ENCODE assay signal across 8 mouse cellular contexts in genomic region chr4:139821491-139822160, GRCm38 (mm10). TPM values are rescaled to one million over a fixed set of nuclear protein-coding genes. Genes with fewer than 3 reads are reported as not detected.
DNase-seq lines count a peak whose midpoint lies in the region; ATAC-seq lines count a peak whose summit lies in the region.

No protein-coding gene starts in this region.

- DNase-seq in adrenal gland, postnatal 10 days = peak; percentile 35
- no peak for DNase-seq in adrenal gland, adult 8-10 months
- peak; percentile 77 for DNase-seq in ES-CJ7 (ENCODE audit: low read depth, low spot score)
- no peak for DNase-seq in frontal cortex, postnatal 36 days (ENCODE audit: low spot score in 2 of 2)
- DNase-seq in urinary bladder, postnatal 14 days (ENCODE audit: low spot score) = no peak

- no peaks in the 10 kb centered on the region for H3K9me3 ChIP-seq in limb, embryonic 13.5 days
- no peaks in the 10 kb centered on the region for H3K9me3 ChIP-seq in stomach, embryonic 15.5 days

- H3K27ac ChIP-seq in limb, embryonic 13.5 days = no peak overlapping the region
- H3K27ac ChIP-seq in stomach, embryonic 15.5 days = no peak overlapping the region

- H3K4me1 ChIP-seq in limb, embryonic 13.5 days = peaks cover 28% of the 10 kb centered on the region
- H3K4me1 ChIP-seq in stomach, embryonic 15.5 days = peaks cover 13% of the 10 kb centered on the region

- peak overlapping the region; percentile 35 for H3K4me3 ChIP-seq in limb, embryonic 13.5 days
- H3K4me3 ChIP-seq in stomach, embryonic 15.5 days (replicated peaks) = peak overlapping the region; percentile 27

- under 1% methylated on average over 64 of the region's 65 CpGs for WGBS in limb, embryonic 13.5 days
- under 1% methylated on average over 62 of the region's 65 CpGs for WGBS in stomach, embryonic 15.5 days

- ATAC-seq in granulocyte monocyte progenitor cell, adult 5-6 weeks (replicated peaks; ENCODE audit: poor library complexity, severe bottlenecking) = 0 out of 2 replicates have a peak, but pooled peaks have one; percentile 17
- ATAC-seq in limb, embryonic 13.5 days (ENCODE audit: low FRiP score, low read depth) = peak; percentile 13; the same call in 1 of the 2 replicates
- no peak for ATAC-seq in stomach, embryonic 15.5 days (ENCODE audit: insufficient read depth, low FRiP score, low read depth)

- H3K4me2 ChIP-seq in limb, embryonic 13.5 days (replicated peaks) = peak overlapping the region; percentile 59
- peak overlapping the region; percentile 53 for H3K4me2 ChIP-seq in stomach, embryonic 15.5 days

- peaks cover 100% of the 10 kb centered on the region for H3K27me3 ChIP-seq in limb, embryonic 13.5 days
- H3K27me3 ChIP-seq in stomach, embryonic 15.5 days (replicated peaks) = peaks cover 94% of the 10 kb centered on the region

- peak overlapping the region; percentile 54; the same call in 1 of the 2 replicates for H3K9ac ChIP-seq in limb, embryonic 13.5 days
- H3K9ac ChIP-seq in stomach, embryonic 15.5 days = no peak overlapping the region

- no peaks in the 10 kb centered on the region for H3K36me3 ChIP-seq in limb, embryonic 13.5 days
- H3K36me3 ChIP-seq in stomach, embryonic 15.5 days = no peaks in the 10 kb centered on the region

RNA-seq across cellular contexts. Expression of gene Pax7, which starts 11.7 kb away (rescaled TPM):
- total RNA-seq in adrenal gland, postnatal 10 days (2021) = under 1 TPM; 0.15 to 0.64 TPM
- total RNA-seq in adrenal gland, adult 8-10 months (2022) = not detected
- total RNA-seq in granulocyte monocyte progenitor cell, adult 5-6 weeks (2014; fragmentation: Nextera tagmentation) = not detected in 2 replicates
- not detected in 2 replicates for total RNA-seq in granulocyte monocyte progenitor cell, adult 5-6 weeks (2017)
- polyA plus RNA-seq in limb, embryonic 13.5 days (2015; fragmentation: Nextera tagmentation; extraction: Ambion mirVana) = 0.90 and 0.92 TPM in 2 replicates
- polyA plus RNA-seq in stomach, embryonic 15.5 days (2015; fragmentation: Nextera tagmentation; extraction: Ambion mirVana) = 0.03 and 0.04 TPM in 2 replicates

Comparison
In these comparisons a context has a peak if more than half of its experiments do, and no peak if none do; other contexts are left out.
1. DNase-seq: peak in adrenal gland, postnatal 10 days (single experiment) and ES-CJ7 (single experiment); none in adrenal gland, adult 8-10 months (single experiment), frontal cortex, postnatal 36 days (0 of 2) and urinary bladder, postnatal 14 days (single experiment).